Mouse (Mus musculus): ENCODE data around the gene Fam131c.

The Fam131c gene

DNA sequence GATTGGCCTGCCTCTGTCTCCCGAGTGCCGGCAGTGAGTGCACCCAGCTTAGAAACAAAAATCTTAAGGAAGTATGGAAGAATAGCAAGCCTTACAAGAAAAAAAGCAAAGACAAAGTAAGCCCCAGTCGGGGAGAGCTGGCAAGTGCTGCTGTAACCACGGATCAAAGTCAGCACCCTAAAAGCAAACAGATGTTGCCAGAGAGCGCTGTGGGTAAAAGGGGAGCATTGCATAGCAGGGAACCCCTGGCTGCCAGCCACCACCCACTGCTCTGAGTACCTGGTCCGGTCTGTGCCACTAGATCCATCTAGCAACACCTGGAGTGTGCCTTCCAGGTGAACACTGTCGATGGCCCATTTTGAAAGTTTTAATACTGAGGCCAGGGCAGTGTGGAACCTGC is 35.8 kb upstream of the Fam131c start:
- H3K4me3 ChIP-seq (replicated peaks; ENCODE audit: low read length), result no peak overlapping the region
- TF ChIP-seq NANOG (IDR thresholded peaks at IDR 0.05; ENCODE audit: borderline replicate concordance, low read length) (no peak), POU5F1 (IDR thresholded peaks at IDR 0.05; ENCODE audit: borderline replicate concordance, low read length) (no peak), CTCF (conservative IDR thresholded peaks at IDR 0.05; ENCODE audit: low read length) (no peak)
- H3K4me1 ChIP-seq (replicated peaks; ENCODE audit: low read depth, low read length), result peaks cover 91% of the 10 kb centered on the region
- H3K27me3 ChIP-seq (ENCODE audit: insufficient read depth, low read length), result peaks cover 5% of the 10 kb centered on the region; the same call in 1 of the 2 replicates
- no peaks in the 10 kb centered on the region for H3K9me3 ChIP-seq (ENCODE audit: low read length)
- peaks cover 32% of the 10 kb centered on the region for H3K36me3 ChIP-seq (ENCODE audit: insufficient read depth, low read length)

DNA sequence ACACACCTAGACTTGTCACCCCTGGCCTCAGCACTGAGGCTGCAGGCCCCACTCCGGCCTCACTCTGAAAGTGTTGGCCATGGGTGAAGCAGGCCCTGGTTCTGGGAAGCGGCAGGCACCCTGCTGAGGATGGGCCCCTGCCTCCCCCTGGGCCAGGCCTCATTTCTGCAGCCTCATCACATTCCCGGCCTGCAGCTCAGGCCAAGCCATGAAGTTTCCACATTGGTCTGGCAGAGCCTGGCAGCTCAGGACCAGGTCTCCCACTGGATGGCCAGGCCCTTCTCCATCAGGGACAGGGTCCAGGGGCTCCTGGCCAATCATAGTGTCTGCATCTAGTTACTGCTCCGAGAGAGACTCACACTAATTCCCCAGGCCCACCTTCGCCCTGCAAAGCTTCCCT is 33.3 kb upstream of the Fam131c start:
- Histone ChIP-seq H3K4me3 (replicated peaks; ENCODE audit: low read length) (no peak overlapping the region; the same call in 1 of the 2 replicates), H3K9me3 (ENCODE audit: low read length) (no peaks in the 10 kb centered on the region)

DNA sequence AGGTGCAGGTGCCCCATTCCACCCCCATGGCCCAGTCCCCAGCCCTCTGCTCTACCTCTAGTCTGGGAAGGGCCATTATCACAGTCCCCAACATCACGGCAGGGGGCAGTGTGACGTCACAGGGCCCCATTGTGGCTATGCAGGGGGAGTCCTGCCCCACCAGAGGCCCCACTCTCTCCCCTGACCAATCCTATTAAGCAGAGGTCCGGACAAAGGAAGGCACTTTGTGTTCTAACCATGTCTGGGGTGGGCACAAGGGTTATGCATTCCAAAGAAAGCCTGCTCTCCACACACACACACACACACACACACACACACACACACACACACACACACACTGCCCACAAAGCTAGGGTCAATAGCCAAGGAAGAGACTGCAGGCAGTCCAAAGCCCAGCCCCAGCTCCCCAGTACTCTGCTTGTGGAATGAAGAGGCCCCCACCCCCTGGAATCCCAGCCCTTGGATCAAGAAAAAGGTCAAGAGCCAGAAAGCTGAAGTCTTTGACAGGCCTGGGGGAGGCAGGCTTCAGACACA is 32.7 kb upstream of the Fam131c start:
- H3K4me1 ChIP-seq (replicated peaks; ENCODE audit: low read depth, low read length), result peaks cover 90% of the 10 kb centered on the region
- TF ChIP-seq CTCF (conservative IDR thresholded peaks at IDR 0.05; ENCODE audit: low read length), result no peak
- no peak for TF ChIP-seq NANOG (IDR thresholded peaks at IDR 0.05; ENCODE audit: borderline replicate concordance, low read length)
- no peak for TF ChIP-seq POU5F1 (IDR thresholded peaks at IDR 0.05; ENCODE audit: borderline replicate concordance, low read length)
- no peaks in the 10 kb centered on the region for H3K9me3 ChIP-seq (ENCODE audit: low read length)
- peaks cover 2% of the 10 kb centered on the region for H3K36me3 ChIP-seq (ENCODE audit: insufficient read depth, low read length)
- 0 out of 2 replicates have a peak overlapping the region, but pooled peaks have one; percentile 1 for H3K4me3 ChIP-seq (replicated peaks; ENCODE audit: low read length)
- H3K27me3 ChIP-seq (ENCODE audit: insufficient read depth, low read length), result peaks cover 5% of the 10 kb centered on the region; the same call in 1 of the 2 replicates

More for the DNA sequence above, 33.3 kb upstream of the Fam131c start:
- Histone ChIP-seq H3K4me1 (replicated peaks; ENCODE audit: low read depth, low read length) (peaks cover 90% of the 10 kb centered on the region), H3K36me3 (ENCODE audit: insufficient read depth, low read length) (peaks cover 8% of the 10 kb centered on the region), H3K27me3 (ENCODE audit: insufficient read depth, low read length) (peaks cover 5% of the 10 kb centered on the region; the same call in 1 of the 2 replicates)
- TF ChIP-seq NANOG (IDR thresholded peaks at IDR 0.05; ENCODE audit: borderline replicate concordance, low read length), result no peak
- no peak for TF ChIP-seq POU5F1 (IDR thresholded peaks at IDR 0.05; ENCODE audit: borderline replicate concordance, low read length)
- TF ChIP-seq CTCF (conservative IDR thresholded peaks at IDR 0.05; ENCODE audit: low read length), result no peak

DNA sequence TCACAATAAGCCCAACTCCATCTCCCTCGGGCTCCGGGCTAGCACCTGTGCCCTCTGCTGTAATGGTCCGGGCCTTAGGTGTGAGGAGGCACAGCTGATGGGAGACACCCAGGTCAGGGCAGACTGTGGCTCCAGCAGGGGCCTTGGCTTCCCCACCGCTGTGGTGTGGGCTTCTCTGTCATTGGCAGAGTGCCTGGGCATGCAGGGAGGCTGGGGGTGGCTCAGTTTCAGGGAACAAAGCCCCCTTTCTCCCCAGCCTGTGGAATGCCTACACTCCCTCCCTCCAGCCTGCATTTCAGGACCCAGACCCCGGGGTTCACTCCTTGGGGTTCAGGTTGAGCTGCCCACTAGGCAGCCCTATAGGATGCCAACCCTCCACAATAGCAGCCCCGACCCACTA is 31.8 kb upstream of the Fam131c start:
- TF ChIP-seq POU5F1 (IDR thresholded peaks at IDR 0.05; ENCODE audit: borderline replicate concordance, low read length) (no peak), CTCF (conservative IDR thresholded peaks at IDR 0.05; ENCODE audit: low read length) (no peak), NANOG (IDR thresholded peaks at IDR 0.05; ENCODE audit: borderline replicate concordance, low read length) (no peak)
- H3K36me3 ChIP-seq (ENCODE audit: insufficient read depth, low read length), result no peaks in the 10 kb centered on the region
- H3K4me3 ChIP-seq (replicated peaks; ENCODE audit: low read length), result no peak overlapping the region

DNA sequence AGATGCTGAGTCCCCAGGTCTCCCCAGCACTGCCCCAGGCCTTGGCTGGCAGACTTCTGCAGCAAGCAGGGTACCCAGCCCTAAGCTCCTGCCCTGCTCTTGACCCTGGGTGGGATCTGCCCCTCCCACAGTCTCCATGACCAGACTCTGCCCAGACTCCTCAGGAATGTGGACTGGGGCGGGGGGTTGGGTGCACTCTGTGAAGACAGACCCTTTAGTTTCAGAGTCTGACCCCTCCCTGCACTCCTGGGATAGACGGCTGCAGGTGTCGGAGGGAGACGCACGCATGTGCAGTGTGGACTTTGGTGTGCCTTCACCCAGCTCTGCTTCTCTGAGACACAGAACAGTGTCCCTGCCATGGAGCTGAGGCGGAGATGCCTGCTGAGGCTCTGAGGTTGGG is 30.0 kb upstream of the Fam131c start:
- Histone ChIP-seq H3K36me3 (ENCODE audit: insufficient read depth, low read length) (no peaks in the 10 kb centered on the region), H3K27me3 (ENCODE audit: insufficient read depth, low read length) (peaks cover 5% of the 10 kb centered on the region; the same call in 1 of the 2 replicates), H3K4me3 (replicated peaks; ENCODE audit: low read length) (peak overlapping the region; percentile 64), H3K4me1 (replicated peaks; ENCODE audit: low read depth, low read length) (peaks cover 87% of the 10 kb centered on the region), H3K9me3 (ENCODE audit: low read length) (no peaks in the 10 kb centered on the region)
- no peak for TF ChIP-seq NANOG (IDR thresholded peaks at IDR 0.05; ENCODE audit: borderline replicate concordance, low read length)
- no peak for TF ChIP-seq POU5F1 (IDR thresholded peaks at IDR 0.05; ENCODE audit: borderline replicate concordance, low read length)
- no peak for TF ChIP-seq CTCF (conservative IDR thresholded peaks at IDR 0.05; ENCODE audit: low read length)

More for the DNA sequence above, 31.8 kb upstream of the Fam131c start:
- Histone ChIP-seq H3K27me3 (ENCODE audit: insufficient read depth, low read length) (peaks cover 5% of the 10 kb centered on the region; the same call in 1 of the 2 replicates), H3K4me1 (replicated peaks; ENCODE audit: low read depth, low read length) (peaks cover 89% of the 10 kb centered on the region), H3K9me3 (ENCODE audit: low read length) (no peaks in the 10 kb centered on the region)

DNA sequence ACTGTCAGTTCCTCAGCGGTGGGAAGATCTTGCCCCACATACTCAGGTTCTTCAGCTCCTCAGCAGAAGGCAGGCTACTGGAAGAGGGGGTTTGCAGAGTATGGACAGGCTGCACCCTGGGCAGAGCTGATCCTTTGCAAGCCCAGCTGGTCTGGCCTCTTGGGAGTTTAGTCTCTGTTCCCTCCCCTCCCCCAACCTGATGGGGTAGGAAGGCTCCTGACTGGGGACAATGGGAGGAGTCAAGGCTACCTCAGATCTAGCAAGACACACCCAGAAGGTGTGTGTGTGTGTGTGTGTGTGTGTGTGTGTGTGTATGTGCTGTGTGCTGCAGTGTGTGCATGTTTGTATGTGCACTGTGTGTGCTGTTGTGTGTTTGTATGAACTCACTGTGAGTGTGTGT is 29.2 kb upstream of the Fam131c start:
- Histone ChIP-seq H3K4me1 (replicated peaks; ENCODE audit: low read depth, low read length) (peaks cover 78% of the 10 kb centered on the region), H3K27me3 (ENCODE audit: insufficient read depth, low read length) (no peaks in the 10 kb centered on the region), H3K4me3 (replicated peaks; ENCODE audit: low read length) (peak overlapping the region; percentile 64), H3K9me3 (ENCODE audit: low read length) (no peaks in the 10 kb centered on the region), H3K36me3 (ENCODE audit: insufficient read depth, low read length) (no peaks in the 10 kb centered on the region)
- TF ChIP-seq CTCF (conservative IDR thresholded peaks at IDR 0.05; ENCODE audit: low read length) (no peak), NANOG (IDR thresholded peaks at IDR 0.05; ENCODE audit: borderline replicate concordance, low read length) (no peak), POU5F1 (IDR thresholded peaks at IDR 0.05; ENCODE audit: borderline replicate concordance, low read length) (no peak)

GRCm38 (mm10) chr4:141341477-141341876 is 26.5 kb upstream of the Fam131c start:
- TF ChIP-seq NANOG (IDR thresholded peaks at IDR 0.05; ENCODE audit: borderline replicate concordance, low read length) (no peak), POU5F1 (IDR thresholded peaks at IDR 0.05; ENCODE audit: borderline replicate concordance, low read length) (no peak), CTCF (conservative IDR thresholded peaks at IDR 0.05; ENCODE audit: low read length) (no peak)
- Histone ChIP-seq H3K4me1 (replicated peaks; ENCODE audit: low read depth, low read length) (peaks cover 59% of the 10 kb centered on the region), H3K36me3 (ENCODE audit: insufficient read depth, low read length) (no peaks in the 10 kb centered on the region), H3K9me3 (ENCODE audit: low read length) (no peaks in the 10 kb centered on the region), H3K4me3 (replicated peaks; ENCODE audit: low read length) (0 out of 2 replicates have a peak overlapping the region, but pooled peaks have one; percentile 17), H3K27me3 (ENCODE audit: insufficient read depth, low read length) (no peaks in the 10 kb centered on the region)

DNA sequence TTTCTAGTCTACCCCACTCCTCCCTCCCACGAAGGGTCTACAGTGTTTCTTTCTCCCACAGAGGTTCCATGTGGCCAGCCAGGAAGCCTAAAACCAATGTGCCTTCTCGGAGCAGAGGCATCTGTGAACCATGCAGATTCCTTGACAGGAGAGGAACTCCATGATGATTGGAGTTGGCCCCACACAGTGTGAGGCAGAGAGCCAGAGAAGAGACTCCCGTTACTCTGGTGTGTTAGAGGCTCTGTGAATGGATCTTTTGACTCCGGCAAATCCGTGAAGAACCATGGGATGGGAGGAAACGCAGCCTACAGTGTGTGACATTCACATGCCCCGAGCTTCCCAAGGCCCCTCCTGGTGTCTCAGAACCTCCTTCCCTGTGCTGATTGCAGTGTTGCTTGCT is 24.5 kb upstream of the Fam131c start:
- Histone ChIP-seq H3K4me3 (replicated peaks; ENCODE audit: low read length) (no peak overlapping the region), H3K27me3 (ENCODE audit: insufficient read depth, low read length) (no peaks in the 10 kb centered on the region), H3K36me3 (ENCODE audit: insufficient read depth, low read length) (no peaks in the 10 kb centered on the region), H3K9me3 (ENCODE audit: low read length) (no peaks in the 10 kb centered on the region), H3K4me1 (replicated peaks; ENCODE audit: low read depth, low read length) (peaks cover 64% of the 10 kb centered on the region)
- TF ChIP-seq POU5F1 (IDR thresholded peaks at IDR 0.05; ENCODE audit: borderline replicate concordance, low read length) (no peak), CTCF (conservative IDR thresholded peaks at IDR 0.05; ENCODE audit: low read length) (no peak), NANOG (IDR thresholded peaks at IDR 0.05; ENCODE audit: borderline replicate concordance, low read length) (no peak)

DNA sequence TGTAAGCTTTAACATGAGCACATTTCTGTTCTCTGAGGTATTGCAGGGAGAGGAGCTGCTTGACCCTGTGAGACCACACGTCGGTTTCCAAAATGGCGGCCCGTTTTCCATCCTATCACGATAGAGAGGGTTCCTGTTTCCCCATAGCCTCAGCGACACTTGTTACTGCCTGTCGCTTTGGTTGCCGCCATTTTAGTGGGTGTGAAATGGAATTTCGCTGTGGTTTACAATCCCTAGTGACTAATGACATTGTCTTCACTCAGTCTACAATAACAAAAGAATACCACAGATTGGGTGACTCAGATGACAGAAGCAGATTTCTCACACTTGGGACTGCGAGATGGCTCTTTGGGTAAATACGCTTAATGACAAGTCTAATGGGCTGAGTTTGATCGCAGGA is 22.8 kb upstream of the Fam131c start:
- Histone ChIP-seq H3K4me1 (replicated peaks; ENCODE audit: low read depth, low read length) (peaks cover 62% of the 10 kb centered on the region), H3K27me3 (ENCODE audit: insufficient read depth, low read length) (no peaks in the 10 kb centered on the region), H3K36me3 (ENCODE audit: insufficient read depth, low read length) (no peaks in the 10 kb centered on the region), H3K9me3 (ENCODE audit: low read length) (no peaks in the 10 kb centered on the region), H3K4me3 (replicated peaks; ENCODE audit: low read length) (no peak overlapping the region)
- TF ChIP-seq POU5F1 (IDR thresholded peaks at IDR 0.05; ENCODE audit: borderline replicate concordance, low read length) (no peak), CTCF (conservative IDR thresholded peaks at IDR 0.05; ENCODE audit: low read length) (no peak), NANOG (IDR thresholded peaks at IDR 0.05; ENCODE audit: borderline replicate concordance, low read length) (no peak)
